Comparison of ENCODE assay signal across 24 mouse cellular contexts in the genomic region with DNA sequence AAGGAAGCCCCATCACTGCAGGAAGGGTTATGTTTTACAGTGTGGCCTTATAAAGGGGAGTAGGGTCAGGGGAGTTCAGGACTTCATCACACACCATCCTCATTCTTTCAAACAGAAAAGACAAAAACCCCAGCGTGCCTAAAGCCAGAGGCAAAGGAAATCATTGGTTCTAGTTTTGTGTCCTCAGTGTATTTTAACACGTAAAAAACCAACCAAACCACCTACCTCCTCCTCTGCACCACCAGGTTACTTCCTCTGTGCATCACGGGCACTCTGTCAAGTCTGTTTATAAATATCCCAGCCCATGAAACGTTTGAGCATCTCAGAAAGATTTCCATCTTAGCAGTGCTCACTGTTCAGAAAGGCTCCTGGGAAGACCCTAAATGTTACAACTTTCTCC.
"Had no signal": no experiment of that assay in that cellular context is flagged by ENCODE, and none has a peak within 500 bp of the region (broad histone marks: within the 10 kb centered on the region; RNA-seq: fewer than 3 reads in every experiment).

No protein-coding gene starts in this region.

- H3K4me3 ChIP-seq: gastrocnemius, adult 2 months; heart, adult 2 months; heart, embryonic 12.5 days; hindbrain, embryonic 10.5 days; hindbrain, embryonic 12.5 days; layer of hippocampus, adult 2 months; left cerebral cortex, adult 2 months; limb, embryonic 10.5 days; limb, embryonic 12.5 days; liver, embryonic 13.5 days had no signal

- H3K4me1 ChIP-seq: hindbrain, embryonic 12.5 days; limb, embryonic 12.5 days; liver, embryonic 13.5 days had no signal

- DNase-seq: gastrocnemius, adult 2 months; gastrocnemius, postnatal 10 days; gastrocnemius, postnatal 25 days; heart, adult 2 months; heart, postnatal 10 days; heart, postnatal 4 days; kidney, adult 18-20 months; kidney, adult 8-10 months; kidney, postnatal 10 days; kidney, postnatal 25 days; kidney, postnatal 4 days; liver; liver, embryonic 13.5 days had no signal

- H3K9ac ChIP-seq: heart, embryonic 12.5 days; hindbrain, embryonic 12.5 days; hindbrain, embryonic 14.5 days; limb, embryonic 12.5 days; liver, embryonic 13.5 days had no signal

- H3K4me2 ChIP-seq: heart, embryonic 12.5 days; hindbrain, embryonic 12.5 days; hindbrain, embryonic 14.5 days; limb, embryonic 12.5 days; liver, embryonic 11.5 days; liver, embryonic 13.5 days had no signal

- H3K27me3 ChIP-seq: heart, embryonic 12.5 days; hindbrain, embryonic 12.5 days; limb, embryonic 12.5 days; liver, embryonic 13.5 days had no signal

- H3K36me3 ChIP-seq: hindbrain, embryonic 10.5 days; hindbrain, embryonic 12.5 days; limb, embryonic 10.5 days; limb, embryonic 12.5 days; liver, embryonic 13.5 days had no signal

- H3K9me3 ChIP-seq: hindbrain, embryonic 10.5 days; hindbrain, embryonic 12.5 days; limb, embryonic 10.5 days; limb, embryonic 12.5 days; liver, embryonic 13.5 days had no signal

- H3K27ac ChIP-seq: gastrocnemius, adult 2 months; heart, adult 2 months; hindbrain, embryonic 10.5 days; hindbrain, embryonic 12.5 days; hindbrain, embryonic 14.5 days; layer of hippocampus, adult 2 months; left cerebral cortex, adult 2 months; limb, embryonic 10.5 days; limb, embryonic 12.5 days; liver, embryonic 13.5 days had no signal

- ATAC-seq: hindbrain, embryonic 16.5 days; intestine, embryonic 16.5 days had no signal
